In the genomic region with DNA sequence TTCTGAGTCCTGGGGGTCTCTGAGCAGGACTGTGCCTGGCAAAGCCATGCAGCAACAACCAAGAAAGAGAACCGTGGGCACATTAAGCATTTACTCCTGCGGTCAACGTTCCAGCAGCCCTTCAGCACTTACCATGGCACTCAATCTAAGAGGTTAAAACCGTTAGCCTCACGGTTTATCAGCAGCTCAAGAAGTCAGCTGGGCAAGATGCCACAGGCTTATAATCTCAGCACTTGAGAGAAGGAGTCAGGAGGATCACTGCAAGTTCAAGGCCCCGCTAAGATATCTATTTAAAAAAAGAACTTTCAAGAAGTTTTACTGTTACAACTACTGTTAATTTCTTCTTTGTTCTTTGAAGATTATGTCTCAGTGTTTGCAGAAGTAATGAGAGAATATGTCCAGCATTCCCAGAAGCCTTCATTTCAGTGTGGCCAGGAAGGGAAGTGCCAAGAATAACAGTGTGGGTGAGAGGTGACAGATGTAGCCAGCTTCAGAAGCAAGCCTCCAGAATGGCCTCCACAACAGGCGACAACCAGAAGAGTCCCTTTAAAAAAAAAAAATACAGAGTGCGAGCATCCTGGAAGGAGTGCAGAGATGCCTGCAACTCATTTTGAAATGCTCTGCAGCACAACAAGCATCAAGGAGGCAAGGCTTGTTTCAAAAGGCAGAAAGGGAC, we compare ENCODE assay signal across 12 mouse cellular contexts.
DNase-seq lines count a peak whose midpoint lies in the region; ATAC-seq lines count a peak whose summit lies in the region.
"Had no signal": no experiment of that assay in that cellular context is flagged by ENCODE, and none has a peak within 500 bp of the region (broad histone marks: within the 10 kb centered on the region; RNA-seq: fewer than 3 reads in every experiment).

No protein-coding gene starts in this region.

- H3K36me3 ChIP-seq in kidney, embryonic 16.5 days (ENCODE audit: insufficient read depth, low read length), result no peaks in the 10 kb centered on the region
- H3K36me3 ChIP-seq in forebrain, embryonic 13.5 days (ENCODE audit: poor library complexity, severe bottlenecking), result no peaks in the 10 kb centered on the region
- H3K36me3 ChIP-seq: forebrain, embryonic 10.5 days; limb, embryonic 15.5 days had no signal

- no peak overlapping the region for H3K9ac ChIP-seq in kidney, embryonic 16.5 days (replicated peaks; ENCODE audit: low read length)
- no peak overlapping the region for H3K9ac ChIP-seq in forebrain, embryonic 13.5 days
- H3K9ac ChIP-seq: hindbrain, embryonic 14.5 days; limb, embryonic 15.5 days had no signal

- WGBS in kidney, embryonic 16.5 days, result 50% methylated on average over 8 of the region's 8 CpGs
- 89% methylated on average over 8 of the region's 8 CpGs for WGBS in forebrain, embryonic 13.5 days

- H3K4me1 ChIP-seq in kidney, embryonic 16.5 days (ENCODE audit: insufficient read depth, low read length), result peaks cover 4% of the 10 kb centered on the region; the same call in 1 of the 2 replicates
- no peaks in the 10 kb centered on the region for H3K4me1 ChIP-seq in forebrain, embryonic 13.5 days
- H3K4me1 ChIP-seq: limb, embryonic 15.5 days had no signal

- ATAC-seq in kidney, embryonic 16.5 days (ENCODE audit: low FRiP score, low TSS enrichment), result no peak
- ATAC-seq in megakaryocyte-erythroid progenitor cell, adult 5-6 weeks (replicated peaks; ENCODE audit: low FRiP score, low TSS enrichment, poor library complexity, severe bottlenecking), result peak; percentile 84
- no peak for ATAC-seq in forebrain, embryonic 13.5 days

- intact Hi-C loops in heart, postnatal 10 days (cut with DNase I), result no loop called here
- intact Hi-C loops in left cerebral cortex, postnatal 36 days (cut with DNase I), result no loop called here

- no peak overlapping the region for H3K4me2 ChIP-seq in kidney, embryonic 16.5 days (replicated peaks; ENCODE audit: low read depth, low read length)
- no peak overlapping the region for H3K4me2 ChIP-seq in forebrain, embryonic 13.5 days
- H3K4me2 ChIP-seq: hindbrain, embryonic 14.5 days; limb, embryonic 15.5 days had no signal

- H3K27ac ChIP-seq in kidney, embryonic 16.5 days (ENCODE audit: low read length), result no peak overlapping the region
- H3K27ac ChIP-seq in forebrain, embryonic 13.5 days, result no peak overlapping the region
- H3K27ac ChIP-seq: forebrain, embryonic 10.5 days; hindbrain, embryonic 14.5 days; limb, embryonic 15.5 days had no signal

- H3K4me3 ChIP-seq in kidney, embryonic 16.5 days (ENCODE audit: low read length), result no peak overlapping the region
- H3K4me3 ChIP-seq in forebrain, embryonic 13.5 days, result no peak overlapping the region
- H3K4me3 ChIP-seq: forebrain, embryonic 10.5 days; limb, embryonic 15.5 days had no signal

- no peaks in the 10 kb centered on the region for H3K27me3 ChIP-seq in kidney, embryonic 16.5 days (ENCODE audit: insufficient read depth, low read length)
- no peaks in the 10 kb centered on the region for H3K27me3 ChIP-seq in forebrain, embryonic 13.5 days
- H3K27me3 ChIP-seq: limb, embryonic 15.5 days had no signal

- H3K9me3 ChIP-seq in kidney, embryonic 16.5 days (ENCODE audit: low read length), result no peaks in the 10 kb centered on the region
- H3K9me3 ChIP-seq in forebrain, embryonic 13.5 days (replicated peaks), result peaks cover 7% of the 10 kb centered on the region; the same call in 1 of the 2 replicates
- H3K9me3 ChIP-seq: forebrain, embryonic 10.5 days; limb, embryonic 15.5 days had no signal

- peak; percentile 23 for DNase-seq in kidney, adult 9 months
- DNase-seq in heart, adult 9 months (ENCODE audit: low spot score in 2 of 2), result peak; percentile 42 to 48
- peak; percentile 40 to 48 for DNase-seq in heart, postnatal 10 days
- DNase-seq in left cerebral cortex, postnatal 36 days (ENCODE audit: low spot score in 2 of 2), result no peak
- DNase-seq: cerebellum, adult 8-10 months; right cerebral cortex, postnatal 25 days had no signal

Comparison
In these comparisons a context has a peak if more than half of its experiments do, and no peak if none do; other contexts are left out.
1. DNase-seq: peak in kidney, adult 9 months (single experiment), heart, adult 9 months (2 of 2) and heart, postnatal 10 days (2 of 2); none in left cerebral cortex, postnatal 36 days (0 of 2).